In the genomic region with DNA sequence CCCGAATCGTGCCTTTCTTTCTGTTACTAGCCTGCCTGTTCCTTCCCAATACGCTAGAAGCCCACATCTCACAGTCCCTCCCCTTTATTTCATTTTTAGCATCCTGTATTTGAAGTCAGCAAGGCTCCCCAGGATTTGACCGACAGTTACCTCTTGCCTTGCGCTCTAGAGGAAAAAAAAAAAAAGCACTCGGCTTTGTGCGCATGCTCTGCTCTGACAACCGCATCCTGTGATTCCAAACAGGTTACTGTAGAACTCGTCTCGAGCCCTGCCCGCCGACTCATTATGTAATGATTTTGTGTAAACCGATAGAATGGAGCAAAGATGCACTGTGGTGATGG, we compare ENCODE assay signal across 8 mouse cellular contexts. TPM values are rescaled to one million over a fixed set of nuclear protein-coding genes. Genes with fewer than 3 reads are reported as not detected.
DNase-seq lines count a peak whose midpoint lies in the region; ATAC-seq and TF ChIP-seq lines count a peak whose summit lies in the region.

No protein-coding gene starts in this region.

- H3K27ac ChIP-seq in gastrocnemius, adult 2 months, result peak overlapping the region; percentile 62
- peak overlapping the region; percentile 72; the same call in 1 of the 2 replicates for H3K27ac ChIP-seq in embryonic facial prominence, embryonic 10.5 days (replicated peaks)
- peak overlapping the region; percentile 29 to 35; a peak in 2 of 4 replicates for H3K27ac ChIP-seq in heart, embryonic 14.5 days (replicated peaks in 1 of 2; ENCODE audit: control insufficient read depth in 1 of 2, insufficient read depth in 1 of 2, low read depth in 2 of 2, low read length in 2 of 2)
- peak overlapping the region; percentile 55; the same call in 1 of the 2 replicates for H3K27ac ChIP-seq in kidney, embryonic 16.5 days (ENCODE audit: low read length)
- H3K27ac ChIP-seq in liver, embryonic 12.5 days, result no peak overlapping the region
- peak overlapping the region; percentile 33; the same call in 1 of the 2 replicates for H3K27ac ChIP-seq in stomach, embryonic 16.5 days (ENCODE audit: low read length)

- peak overlapping the region; percentile 84 for H3K4me2 ChIP-seq in heart, embryonic 14.5 days (ENCODE audit: low read length)
- H3K4me2 ChIP-seq in kidney, embryonic 16.5 days (replicated peaks; ENCODE audit: low read depth, low read length), result peak overlapping the region; percentile 92
- H3K4me2 ChIP-seq in liver, embryonic 12.5 days, result peak overlapping the region; percentile 86
- peak overlapping the region; percentile 83 for H3K4me2 ChIP-seq in stomach, embryonic 16.5 days (ENCODE audit: low read depth, low read length)

- peaks cover 64% of the 10 kb centered on the region for H3K27me3 ChIP-seq in embryonic facial prominence, embryonic 10.5 days (replicated peaks; ENCODE audit: low read depth, poor library complexity, severe bottlenecking)
- H3K27me3 ChIP-seq in heart, embryonic 14.5 days (ENCODE audit: control insufficient read depth, insufficient read depth, low read length), result peaks cover 7% of the 10 kb centered on the region; the same call in 1 of the 2 replicates
- peaks cover 25% of the 10 kb centered on the region for H3K27me3 ChIP-seq in kidney, embryonic 16.5 days (ENCODE audit: insufficient read depth, low read length)
- H3K27me3 ChIP-seq in liver, embryonic 12.5 days (replicated peaks), result peaks cover 50% of the 10 kb centered on the region
- H3K27me3 ChIP-seq in stomach, embryonic 16.5 days (ENCODE audit: control insufficient read depth, insufficient read depth, low read length), result peaks cover 37% of the 10 kb centered on the region

- H3K4me1 ChIP-seq in embryonic facial prominence, embryonic 10.5 days, result peaks cover 47% of the 10 kb centered on the region
- peaks cover 22 to 34% of the 10 kb centered on the region in 2 experiments for H3K4me1 ChIP-seq in heart, embryonic 14.5 days (ENCODE audit: control insufficient read depth in 2 of 2, insufficient read depth in 2 of 2, low read length in 2 of 2)
- H3K4me1 ChIP-seq in kidney, embryonic 16.5 days (ENCODE audit: insufficient read depth, low read length), result peaks cover 19% of the 10 kb centered on the region
- H3K4me1 ChIP-seq in liver, embryonic 12.5 days, result peaks cover 57% of the 10 kb centered on the region
- peaks cover 20% of the 10 kb centered on the region for H3K4me1 ChIP-seq in stomach, embryonic 16.5 days (ENCODE audit: control insufficient read depth, insufficient read depth, low read length)

- DNase-seq in gastrocnemius, adult 2 months, result peak; percentile 39
- no peak for DNase-seq in gastrocnemius, postnatal 14 days
- peak; percentile 54 for DNase-seq in embryonic facial prominence, embryonic 10.5 days (ENCODE audit: low spot score)
- peak; percentile 96 for DNase-seq in naive thymus-derived CD4-positive, alpha-beta T cell, adult 2 months (ENCODE audit: low read depth)

- H3K4me3 ChIP-seq in gastrocnemius, adult 2 months, result peak overlapping the region; percentile 78
- peak overlapping the region; percentile 66 for H3K4me3 ChIP-seq in embryonic facial prominence, embryonic 10.5 days
- peak overlapping the region; percentile 51 to 61 for H3K4me3 ChIP-seq in heart, embryonic 14.5 days (ENCODE audit: control insufficient read depth in 1 of 2, insufficient read depth in 1 of 2, low read depth in 1 of 2, low read length in 2 of 2)
- peak overlapping the region; percentile 60 for H3K4me3 ChIP-seq in kidney, embryonic 16.5 days (ENCODE audit: low read length)
- H3K4me3 ChIP-seq in liver, embryonic 12.5 days, result peak overlapping the region; percentile 58
- peak overlapping the region; percentile 52 for H3K4me3 ChIP-seq in stomach, embryonic 16.5 days (replicated peaks; ENCODE audit: low read length)

- peak overlapping the region; percentile 70 for H3K9ac ChIP-seq in heart, embryonic 14.5 days (ENCODE audit: low read length)
- peak overlapping the region; percentile 48; the same call in 1 of the 2 replicates for H3K9ac ChIP-seq in kidney, embryonic 16.5 days (replicated peaks; ENCODE audit: low read length)
- H3K9ac ChIP-seq in liver, embryonic 12.5 days, result 0 out of 2 replicates have a peak overlapping the region, but pooled peaks have one; percentile 57
- peak overlapping the region; percentile 64; the same call in 1 of the 2 replicates for H3K9ac ChIP-seq in stomach, embryonic 16.5 days (ENCODE audit: low read length)

- ATAC-seq in heart, embryonic 14.5 days (ENCODE audit: insufficient number of reproducible peaks, insufficient read depth, low FRiP score, low read depth), result no peak
- ATAC-seq in kidney, embryonic 16.5 days (ENCODE audit: low FRiP score, low TSS enrichment), result 0 out of 2 replicates have a peak, but pooled peaks have one; percentile 39
- ATAC-seq in liver, embryonic 12.5 days, result no peak
- no peak for ATAC-seq in stomach, embryonic 16.5 days (ENCODE audit: insufficient read depth, low FRiP score)

- no peaks in the 10 kb centered on the region for H3K36me3 ChIP-seq in embryonic facial prominence, embryonic 10.5 days (replicated peaks)
- H3K36me3 ChIP-seq in heart, embryonic 14.5 days (ENCODE audit: control insufficient read depth, insufficient read depth, low read length), result no peaks in the 10 kb centered on the region
- no peaks in the 10 kb centered on the region for H3K36me3 ChIP-seq in kidney, embryonic 16.5 days (ENCODE audit: insufficient read depth, low read length)
- H3K36me3 ChIP-seq in liver, embryonic 12.5 days, result no peaks in the 10 kb centered on the region
- H3K36me3 ChIP-seq in stomach, embryonic 16.5 days (ENCODE audit: control insufficient read depth, insufficient read depth, low read length), result no peaks in the 10 kb centered on the region

- intact Hi-C loops in gastrocnemius, adult 2 months (cut with DNase I), result no loop called here
- intact Hi-C loops in gastrocnemius, postnatal 14 days (cut with DNase I; ENCODE audit: low total_unique reads), result no loop called here

- H3K9me3 ChIP-seq in embryonic facial prominence, embryonic 10.5 days, result peaks cover 7% of the 10 kb centered on the region
- H3K9me3 ChIP-seq in heart, embryonic 14.5 days (ENCODE audit: control insufficient read depth, low read length), result peaks cover 4% of the 10 kb centered on the region; the same call in 1 of the 2 replicates
- H3K9me3 ChIP-seq in kidney, embryonic 16.5 days (ENCODE audit: low read length), result peaks cover 6% of the 10 kb centered on the region; the same call in 1 of the 2 replicates
- H3K9me3 ChIP-seq in liver, embryonic 12.5 days (replicated peaks), result peaks cover 1% of the 10 kb centered on the region
- H3K9me3 ChIP-seq in stomach, embryonic 16.5 days (replicated peaks; ENCODE audit: control insufficient read depth, low read length), result peaks cover 3% of the 10 kb centered on the region; the same call in 1 of the 2 replicates

- no peak for TF ChIP-seq CTCF in gastrocnemius, adult 2 months (IDR thresholded peaks at IDR 0.05)

- WGBS in embryonic facial prominence, embryonic 10.5 days, result 1% methylated on average over 13 of the region's 13 CpGs
- WGBS in heart, embryonic 14.5 days, result 3% methylated on average over 13 of the region's 13 CpGs
- WGBS in kidney, embryonic 16.5 days, result 2% methylated on average over 13 of the region's 13 CpGs
- WGBS in liver, embryonic 12.5 days (ENCODE audit: insufficient replicate concordance), result under 1% methylated on average over 13 of the region's 13 CpGs
- 2% methylated on average over 13 of the region's 13 CpGs for WGBS in stomach, embryonic 16.5 days

RNA-seq across cellular contexts. Expression of a gene that starts 1.2 kb away (rescaled TPM):
- 1 to 10 TPM in 1 of 2 experiments, under 1 TPM in 1; 0.89 to 2.5 TPM for total RNA-seq in gastrocnemius, adult 2 months (2021)
- total RNA-seq in gastrocnemius, postnatal 14 days (2021), result 1 to 10 TPM; 4.9 to 6.6 TPM
- polyA plus RNA-seq in embryonic facial prominence, embryonic 10.5 days (2016; fragmentation: Nextera tagmentation; extraction: Ambion mirVana), result 8.2 and 10.1 TPM in 2 replicates
- polyA plus RNA-seq in heart, embryonic 14.5 days (2014; fragmentation: Nextera tagmentation; extraction: Ambion mirVana), result 10.1 and 10.8 TPM in 2 replicates
- polyA plus RNA-seq in kidney, embryonic 16.5 days (2015; fragmentation: Nextera tagmentation; extraction: Ambion mirVana), result 8.5 and 9.2 TPM in 2 replicates
- 5.4 and 5.5 TPM in 2 replicates for polyA plus RNA-seq in liver, embryonic 12.5 days (2016; fragmentation: Nextera tagmentation; extraction: Ambion mirVana)
- polyA plus RNA-seq in stomach, embryonic 16.5 days (2015; fragmentation: Nextera tagmentation; extraction: Ambion mirVana), result 11.3 and 15.4 TPM in 2 replicates
